Mouse (Mus musculus) brain, embryonic 18.5 days (tissue): ENCODE data around the gene Atrx.

Experiments
- DNase-seq: peaks from one replicate; pipeline ENCODE4 v3.0.0-alpha.2; 2012; ENCODE audit warnings: low read depth, low spot score

The Atrx gene

DNA sequence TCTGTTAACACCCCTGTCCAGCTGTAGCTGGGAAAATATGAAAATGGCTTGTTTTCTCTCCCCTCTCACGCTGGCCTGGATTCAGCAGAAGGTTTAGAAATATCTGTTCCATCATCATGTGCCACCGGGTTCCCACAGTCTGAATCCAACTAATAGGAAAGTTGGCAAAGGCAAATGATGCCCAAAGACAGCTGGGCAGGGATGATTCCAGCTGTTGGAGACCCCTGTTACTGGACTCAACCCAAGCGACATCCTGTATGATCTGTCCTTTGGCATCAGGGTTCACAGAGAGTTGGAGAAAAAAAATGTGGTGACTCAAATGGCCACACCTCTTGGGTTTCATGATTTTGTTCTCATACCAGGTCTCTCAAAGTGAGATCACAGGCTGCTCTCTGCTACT, 161.3 kb downstream of the Atrx start:
- DNase-seq: no peak

DNA sequence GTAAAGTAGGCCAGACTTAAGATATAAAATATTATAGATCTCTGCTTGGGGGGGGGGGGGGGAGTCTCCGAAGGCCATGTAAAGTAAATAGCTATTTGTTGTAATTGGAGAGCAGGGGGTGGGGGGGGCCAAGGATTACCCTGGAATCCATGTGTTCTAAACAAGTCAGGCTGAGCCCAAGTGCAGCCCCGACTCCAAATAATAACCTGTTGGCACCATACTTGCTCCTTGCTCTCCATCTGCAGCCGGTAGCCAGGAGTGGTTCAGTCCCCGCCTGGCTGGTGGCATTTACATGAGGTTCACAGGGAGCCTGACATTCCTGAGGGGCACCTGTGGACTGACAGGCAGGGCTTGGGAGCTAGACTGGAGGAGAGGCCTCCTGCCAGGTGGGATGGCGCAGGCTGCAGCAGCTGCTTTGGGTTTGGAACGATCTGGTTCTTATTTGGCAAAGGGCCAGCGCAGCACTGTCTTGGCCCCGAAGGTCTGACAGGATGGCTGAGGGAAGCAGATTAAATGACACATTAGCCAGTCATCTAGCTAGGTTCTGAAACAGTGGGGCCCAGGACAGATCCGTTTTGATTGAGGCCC, 161.9 kb downstream of the Atrx start:
- DNase-seq: no peak

DNA sequence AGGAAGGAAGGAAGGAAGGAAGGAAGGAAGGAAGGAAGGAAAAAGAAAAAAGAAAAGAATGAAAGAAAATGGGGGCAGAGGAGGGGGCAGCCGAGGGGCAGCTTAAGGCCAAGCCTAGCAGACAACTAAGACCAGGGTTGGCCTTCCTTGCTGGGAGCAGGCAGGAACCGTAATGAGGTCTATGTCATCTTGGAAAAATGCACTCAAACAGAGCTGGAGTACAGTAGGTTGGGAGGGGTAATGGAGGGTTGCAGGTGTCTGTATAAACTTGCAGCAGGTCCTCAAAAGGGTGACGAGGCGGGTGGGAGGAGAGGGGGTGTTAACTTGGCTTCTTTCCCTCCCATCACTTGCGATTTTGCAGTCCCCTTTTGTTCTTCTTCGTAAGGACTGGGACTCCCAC, 163.2 kb downstream of the Atrx start:
- no peak for DNase-seq

DNA sequence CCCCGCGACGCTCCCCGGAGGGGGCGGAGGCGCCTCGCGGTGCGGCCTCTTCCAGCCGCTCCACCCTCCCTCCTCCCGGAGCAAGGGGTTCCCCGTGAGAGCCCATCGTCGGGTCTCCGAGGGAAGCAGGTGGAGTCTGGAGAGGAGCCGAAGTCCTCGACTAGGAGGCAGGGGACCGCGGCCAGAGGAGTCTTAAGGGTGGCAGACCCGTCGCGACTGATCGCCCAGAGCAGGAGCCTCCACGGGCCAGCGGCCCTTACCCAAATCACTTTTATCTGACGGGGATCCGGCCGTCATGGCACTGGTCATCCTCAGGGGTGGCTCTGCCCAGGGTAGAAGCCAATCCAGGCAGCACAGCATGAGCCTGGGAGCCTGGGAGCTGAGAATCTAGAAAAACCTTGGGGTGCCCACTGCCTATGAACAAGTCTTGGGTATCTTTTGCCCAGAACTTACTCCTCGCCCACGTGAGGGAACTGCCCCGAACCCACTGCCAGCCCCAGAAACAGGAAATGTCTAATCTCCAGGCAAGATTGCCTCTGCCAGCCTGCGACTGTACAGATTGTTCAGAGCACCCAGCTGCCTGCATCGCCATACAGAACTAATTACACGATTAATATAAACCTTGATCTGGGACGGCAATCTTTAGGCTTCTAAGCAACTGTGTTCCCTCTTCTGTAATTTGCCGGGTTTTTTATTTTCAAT, 164.0 kb downstream of the Atrx start:
- DNase-seq: no peak

DNA sequence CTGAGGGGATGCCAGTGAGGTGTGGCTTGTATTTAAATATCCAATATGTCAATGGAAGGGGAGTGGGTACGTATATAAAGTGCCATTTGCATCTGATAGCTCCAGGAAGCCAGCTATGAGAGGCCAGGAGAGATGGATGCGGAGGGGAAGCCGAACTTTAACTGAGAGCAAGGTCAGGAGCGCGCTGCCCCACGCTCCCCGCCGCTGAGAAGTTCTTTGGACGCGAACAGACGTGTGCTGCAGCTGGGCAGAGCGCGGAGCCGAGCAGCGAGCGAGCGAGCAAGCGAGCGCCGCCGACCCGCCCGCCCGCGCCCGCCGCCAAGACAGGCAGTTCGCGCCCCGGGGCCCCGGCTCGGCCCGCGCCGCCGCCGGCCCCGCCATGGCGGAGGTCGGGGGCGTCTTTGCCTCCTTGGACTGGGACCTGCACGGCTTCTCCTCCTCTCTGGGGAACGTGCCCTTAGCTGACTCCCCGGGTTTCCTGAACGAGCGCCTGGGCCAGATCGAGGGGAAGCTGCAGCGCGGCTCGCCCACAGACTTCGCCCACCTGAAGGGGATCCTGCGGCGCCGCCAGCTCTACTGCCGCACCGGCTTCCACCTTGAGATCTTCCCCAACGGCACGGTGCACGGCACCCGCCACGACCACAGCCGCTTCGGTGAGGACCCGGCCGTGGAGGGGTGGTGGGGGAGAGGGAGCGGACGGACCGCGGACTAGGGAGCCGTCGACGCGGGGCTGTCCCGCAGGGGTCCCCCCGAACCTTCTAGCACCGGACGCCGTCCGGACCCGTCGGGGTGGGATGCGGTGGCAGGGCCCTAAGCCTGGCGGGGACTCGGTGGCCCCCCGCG, 164.8 kb downstream of the Atrx start, which contains the start of gene Fgf16:
TSS of gene Fgf16 (plus strand) at position 118 of the 843 bp plus-strand sequence.
- no peak for DNase-seq

DNA sequence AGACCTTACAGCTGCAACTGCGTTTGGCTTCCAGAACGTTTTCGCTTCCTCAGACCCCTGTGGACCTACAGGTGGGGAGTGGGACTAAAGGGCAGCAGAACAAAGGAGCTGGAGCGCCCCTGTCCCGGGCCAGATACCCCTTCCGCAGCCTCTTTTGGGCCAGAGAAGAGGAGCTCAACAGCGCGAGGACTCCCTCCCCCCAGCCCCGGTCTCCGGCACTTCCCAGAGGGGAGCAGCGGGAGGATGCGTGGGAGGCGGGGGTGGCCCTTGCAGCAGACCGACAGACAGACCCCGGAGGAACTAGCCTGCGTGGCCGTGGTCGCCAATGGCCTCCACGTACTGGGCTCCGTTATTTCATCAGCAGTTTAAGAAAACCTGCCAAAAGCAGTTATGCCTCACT, 165.6 kb downstream of the Atrx start:
- DNase-seq: no peak

DNA sequence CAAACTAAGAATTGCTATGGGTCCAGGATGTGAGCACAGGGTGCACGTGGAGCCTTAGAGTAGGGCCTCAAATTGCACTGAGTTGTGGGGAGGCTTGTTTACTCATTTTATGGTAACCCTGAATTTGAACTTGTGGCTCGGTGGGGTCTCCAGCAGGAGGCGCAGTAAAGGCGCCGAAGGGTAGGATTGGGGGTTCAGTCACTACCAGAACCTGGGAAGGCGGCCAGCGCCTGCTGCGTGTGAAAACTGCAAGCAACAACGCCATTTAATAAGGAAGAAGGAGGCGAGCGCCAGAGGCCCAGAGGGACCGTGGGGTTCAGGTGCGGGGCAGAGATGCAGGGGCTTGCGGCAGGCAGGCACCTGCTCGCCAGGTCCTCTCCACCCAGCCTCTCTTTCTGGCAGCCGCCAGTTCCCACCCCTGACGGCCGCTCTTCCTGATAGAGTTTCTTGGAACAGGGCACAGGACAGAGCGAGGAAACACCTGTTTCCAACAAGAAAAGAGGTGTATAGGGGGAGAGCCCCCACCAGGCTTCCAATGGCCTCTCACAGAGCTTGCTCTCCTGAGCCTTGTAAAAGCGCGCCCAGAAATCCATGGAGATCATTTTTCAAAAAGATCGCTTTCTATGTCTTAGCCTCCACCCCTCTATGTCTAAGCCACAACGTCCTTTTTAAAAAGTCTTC, 166.2 kb downstream of the Atrx start:
- DNase-seq: no peak
